Mouse (Mus musculus): ENCODE results near the gene Reln.
A peak's percentile ranks its signal among the peaks of the same experiment; 100 is the strongest.

The Reln gene

DNA sequence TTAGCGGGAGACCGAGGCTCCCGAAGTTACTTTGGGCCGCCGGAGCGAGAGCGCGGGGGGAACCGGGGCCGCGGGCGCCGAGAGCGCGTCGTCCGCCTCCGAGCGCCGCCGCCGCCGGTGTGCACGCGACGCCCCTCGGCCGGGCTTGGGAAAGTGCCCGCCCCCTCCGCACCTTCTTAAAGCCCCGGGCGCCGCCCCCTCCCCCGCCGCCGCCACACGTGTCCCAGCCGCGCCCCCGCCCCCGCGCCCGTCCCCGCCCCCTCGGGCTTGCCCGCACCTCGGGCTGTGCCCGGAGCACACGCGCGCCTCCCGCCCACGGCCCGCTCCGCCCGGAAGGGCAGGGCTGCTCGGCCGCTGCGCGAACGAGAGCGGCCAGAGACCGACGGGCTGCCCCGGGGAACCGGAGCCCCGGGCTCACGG is at the start of gene Reln:
Reln (minus strand) TSS at position 147 of the 420 bp plus-strand sequence.
- DNase-seq, result peak; percentile 50 to 64

DNA sequence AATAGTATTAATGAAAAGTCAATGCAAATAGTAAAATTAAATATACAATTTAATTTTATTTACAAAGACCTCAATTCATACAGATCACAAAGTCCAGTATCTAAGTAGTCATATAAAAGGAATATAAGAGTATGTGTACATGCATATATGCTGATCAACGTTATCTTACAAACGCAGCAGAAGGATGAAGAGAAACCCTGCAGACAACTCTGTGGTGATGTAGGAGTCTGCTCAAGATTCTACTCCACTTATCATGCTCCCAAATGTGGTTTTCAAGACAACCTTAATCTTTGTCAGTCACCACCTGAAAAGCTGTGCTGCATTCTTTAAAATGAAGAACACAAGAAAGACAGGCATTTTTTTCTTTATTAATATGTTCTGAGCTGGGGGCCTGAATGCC is 44.0 kb upstream of the Reln start:
- DNase-seq, result no peak

DNA sequence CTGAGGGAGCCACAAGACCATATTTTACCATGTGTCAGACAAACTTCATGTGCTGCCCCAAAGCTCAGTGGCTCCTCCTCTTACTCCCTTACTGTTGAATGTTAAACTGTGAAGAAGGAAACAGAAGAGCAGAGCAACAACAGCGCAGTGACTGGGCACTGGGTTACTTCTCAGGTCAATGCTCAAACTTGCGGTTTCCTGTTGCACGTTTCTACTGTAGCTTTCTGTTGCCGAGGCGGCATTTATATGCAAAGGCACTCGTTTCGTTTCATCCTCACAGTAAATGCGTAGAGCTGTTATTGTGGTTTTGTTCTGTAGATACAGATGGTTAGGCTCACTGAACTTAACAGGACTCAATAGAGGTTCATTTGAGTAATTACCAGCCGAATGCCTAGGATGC is 16.0 kb upstream of the Reln start:
- DNase-seq, result no peak

DNA sequence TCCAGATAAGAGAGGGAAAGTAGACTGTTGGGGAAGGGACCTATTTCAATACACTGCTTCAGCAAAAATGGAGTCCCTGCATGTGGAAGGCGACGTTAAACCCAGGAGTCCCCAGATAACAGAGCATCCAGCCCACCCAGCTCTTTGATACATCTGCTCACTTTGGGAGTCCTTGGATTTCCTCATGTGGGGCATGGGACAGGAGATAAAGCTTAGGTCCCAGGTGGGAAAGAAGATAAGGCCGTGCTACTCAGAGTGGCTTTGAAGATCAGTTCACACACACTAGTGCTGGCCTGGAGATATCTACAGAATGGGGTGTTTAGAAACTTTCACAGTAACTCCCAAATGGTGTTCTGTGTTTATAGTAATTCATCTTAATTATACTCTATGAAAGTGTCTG is 3.9 kb upstream of the Reln start:
- DNase-seq, result no peak

DNA sequence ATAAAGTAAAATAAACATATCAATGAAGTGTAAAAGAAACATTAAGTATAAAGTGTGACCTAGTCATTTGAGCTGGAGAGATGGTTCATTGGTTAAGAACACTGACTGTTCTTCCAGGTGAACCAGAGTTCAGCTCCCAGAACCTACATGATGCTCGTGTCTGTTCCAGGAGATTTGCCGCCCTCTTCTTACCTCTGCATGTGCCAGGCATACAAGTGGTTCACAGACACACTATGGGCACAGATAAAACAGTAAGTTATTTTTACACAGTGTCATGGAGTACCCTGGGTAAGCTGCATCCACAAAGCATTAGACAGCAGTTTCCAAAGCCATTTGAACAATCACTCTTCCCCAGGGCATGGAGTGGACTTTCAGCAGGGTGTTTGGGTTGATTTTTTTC is 3.2 kb upstream of the Reln start:
- DNase-seq, result no peak

DNA sequence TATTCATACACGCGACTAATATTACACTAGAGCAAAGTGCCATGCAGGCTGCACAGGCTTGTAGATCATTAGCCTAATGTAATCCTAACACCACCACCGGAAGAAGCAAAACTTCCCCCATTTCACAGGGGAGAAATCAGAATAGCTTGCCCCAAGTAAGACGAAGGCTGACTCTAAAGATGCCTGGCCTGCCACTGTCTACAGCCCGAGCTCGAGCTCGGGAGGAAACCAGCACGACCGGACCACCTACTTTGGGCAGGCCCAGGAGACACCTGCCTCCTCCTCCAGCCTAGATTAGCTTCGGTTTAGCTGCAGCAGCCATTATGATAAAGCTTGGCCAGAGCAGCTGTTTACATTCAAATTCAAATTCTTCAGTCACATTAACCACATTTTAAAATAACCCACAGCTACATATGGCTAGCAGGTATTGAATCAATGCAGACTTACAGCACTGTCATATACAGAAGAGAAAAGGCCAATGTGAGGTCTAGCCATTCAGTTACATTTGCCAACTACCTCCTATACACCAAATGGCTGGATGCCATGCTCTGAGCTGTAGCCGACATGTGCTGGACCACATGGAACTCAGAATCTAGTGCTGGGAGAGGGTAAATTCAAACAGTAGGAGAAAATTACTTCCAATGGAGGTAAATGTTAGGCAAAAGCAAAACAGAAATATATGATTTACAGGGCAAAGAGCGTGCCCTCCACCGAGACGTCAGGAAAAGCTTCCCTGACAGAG is 1.6 kb upstream of the Reln start:
- peak in 1 of 2 experiments; percentile 3 for DNase-seq

DNA sequence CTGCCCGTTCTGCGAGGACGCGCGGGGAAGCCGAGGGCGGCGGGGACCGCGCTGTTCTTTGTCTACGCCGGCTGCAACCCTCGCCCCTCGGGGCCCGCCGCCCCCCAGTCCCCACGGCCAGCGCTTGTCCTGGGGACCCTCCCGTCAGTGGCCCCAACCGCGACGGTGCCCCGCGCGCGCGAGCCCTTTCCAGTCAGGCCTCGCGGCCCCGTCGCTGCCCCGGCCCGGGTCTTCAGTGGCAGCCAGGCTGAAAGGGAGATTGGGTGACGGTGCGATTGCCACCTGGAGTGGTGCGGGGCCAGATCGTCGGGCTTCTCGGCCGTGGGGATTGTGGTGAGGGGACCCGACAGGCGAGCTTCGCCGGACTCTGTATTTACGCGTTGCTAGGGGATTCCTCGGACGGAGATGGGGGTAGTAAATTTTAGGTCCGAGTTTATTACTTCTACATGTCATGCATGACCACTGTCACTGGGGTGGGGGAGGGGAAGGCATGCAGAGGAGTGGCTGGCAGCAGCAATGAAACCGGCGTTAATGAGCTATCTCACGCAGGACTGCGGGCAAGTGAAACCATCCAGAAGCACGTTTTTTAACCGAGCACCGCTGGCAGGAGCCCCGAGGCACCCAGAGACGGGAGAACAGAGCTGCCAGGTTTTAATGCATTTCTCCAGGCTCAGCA is 612 bp upstream of the Reln start:
- peak; percentile 52 to 70 for DNase-seq

DNA sequence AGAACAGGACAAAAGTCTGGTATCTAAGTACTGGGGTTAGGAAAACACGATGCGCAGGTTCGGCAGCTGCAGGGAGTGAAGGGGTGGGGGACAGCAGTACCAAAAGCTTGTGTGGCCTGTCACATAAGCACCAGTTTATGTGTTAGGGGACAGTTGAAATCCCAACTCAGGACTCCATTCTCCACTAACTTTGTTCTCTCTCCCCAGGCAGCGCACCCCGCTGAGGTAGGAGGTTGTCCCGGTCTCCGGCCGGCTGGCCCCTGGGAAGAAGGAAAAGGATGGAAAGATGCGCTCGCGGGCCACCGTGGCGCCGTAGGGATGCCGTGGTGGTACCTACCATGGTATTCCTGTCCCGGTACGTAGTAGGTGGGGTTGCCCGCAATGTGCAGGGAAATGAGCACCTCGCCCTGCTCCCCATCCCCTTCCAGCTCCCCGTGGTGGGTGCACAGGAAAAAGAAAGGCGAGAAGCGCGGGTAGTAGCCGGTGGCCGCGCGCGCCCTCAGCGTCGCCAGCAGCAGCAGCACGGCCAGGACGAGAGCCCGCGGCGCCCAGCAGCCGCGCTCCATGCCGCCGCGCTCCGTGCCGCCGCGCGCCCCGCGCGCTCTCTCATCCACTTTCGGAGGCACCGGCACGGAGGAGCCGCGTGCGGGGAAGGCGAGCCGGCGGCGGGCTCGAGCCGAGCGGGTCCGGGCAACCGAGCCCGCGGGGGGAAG is 503 bp downstream of the Reln start:
- DNase-seq, result peak; percentile 48 to 59

DNA sequence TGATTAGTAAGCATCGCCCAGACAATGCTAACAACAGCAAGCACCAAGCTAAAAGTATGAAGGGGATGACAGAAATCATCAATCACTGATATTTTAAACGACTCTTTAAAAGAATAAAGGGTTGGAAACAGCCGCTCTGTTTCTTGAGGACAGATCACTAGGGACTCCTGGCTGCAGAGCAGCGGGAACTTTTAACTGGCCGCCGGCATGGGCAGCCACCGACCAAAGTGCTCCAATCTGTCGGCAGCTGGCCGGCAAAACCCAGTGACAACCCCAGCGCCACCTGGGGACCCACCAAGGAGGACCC is 1.0 kb downstream of the Reln start:
- DNase-seq, result peak; percentile 34 to 44

DNA sequence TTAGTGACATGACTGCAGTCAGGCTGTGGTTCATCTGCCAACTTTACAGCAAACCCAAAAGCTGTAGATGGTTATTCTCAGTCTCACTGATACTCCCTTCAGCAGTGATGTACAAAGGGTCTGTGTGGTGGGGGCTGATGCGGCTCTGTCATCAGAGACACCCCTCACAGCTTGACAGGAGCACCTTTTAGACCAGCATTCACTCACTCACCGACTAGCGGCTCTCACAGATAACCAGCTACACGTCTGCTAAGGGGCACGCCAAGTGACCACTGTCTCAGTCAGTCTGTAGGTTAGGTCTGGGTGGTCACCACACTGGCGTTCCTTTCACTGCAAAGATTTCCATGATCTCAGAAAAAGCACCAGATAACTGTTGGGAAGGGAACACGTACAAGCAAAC is 2.0 kb downstream of the Reln start:
- no peak for DNase-seq

DNA sequence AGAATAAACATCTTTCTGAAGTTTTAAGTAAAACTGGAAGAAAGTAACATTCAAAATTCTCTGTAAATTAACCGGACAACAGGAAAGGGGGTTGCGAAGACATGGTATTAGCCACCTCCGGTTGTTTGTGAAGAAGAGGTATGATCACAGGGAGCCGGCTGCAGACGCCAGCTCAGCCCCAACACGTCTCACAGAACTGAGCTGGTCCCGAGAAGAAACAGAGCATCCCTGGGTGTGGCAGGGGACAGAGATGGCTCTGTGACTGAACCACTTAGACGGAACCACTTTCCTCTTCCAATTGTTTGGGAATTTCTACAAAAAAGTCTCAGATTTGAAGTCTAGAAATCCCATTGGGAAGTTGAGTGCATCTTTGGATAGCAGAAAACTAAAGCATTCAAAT is 3.5 kb downstream of the Reln start:
- no peak for DNase-seq

DNA sequence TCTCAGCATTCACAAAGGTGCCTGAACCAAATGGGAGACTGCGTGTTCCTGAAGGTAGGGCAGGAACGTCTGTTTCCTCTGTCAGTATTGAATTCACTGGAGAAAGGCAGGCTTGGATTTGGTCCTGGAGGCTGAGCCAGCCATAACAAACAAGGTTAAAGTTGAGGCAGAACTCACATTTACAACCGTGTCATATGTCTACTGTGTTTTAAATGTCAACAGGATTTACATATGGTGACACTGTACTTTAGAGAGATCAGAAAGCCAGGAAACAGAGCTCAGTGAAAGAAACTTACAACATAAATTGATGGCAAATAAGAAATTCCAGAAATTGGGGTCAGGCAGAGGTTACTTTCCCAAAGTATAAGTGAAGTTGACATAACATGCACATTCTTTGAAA is 9.1 kb downstream of the Reln start:
- peak; percentile 17 to 21 for DNase-seq

DNA sequence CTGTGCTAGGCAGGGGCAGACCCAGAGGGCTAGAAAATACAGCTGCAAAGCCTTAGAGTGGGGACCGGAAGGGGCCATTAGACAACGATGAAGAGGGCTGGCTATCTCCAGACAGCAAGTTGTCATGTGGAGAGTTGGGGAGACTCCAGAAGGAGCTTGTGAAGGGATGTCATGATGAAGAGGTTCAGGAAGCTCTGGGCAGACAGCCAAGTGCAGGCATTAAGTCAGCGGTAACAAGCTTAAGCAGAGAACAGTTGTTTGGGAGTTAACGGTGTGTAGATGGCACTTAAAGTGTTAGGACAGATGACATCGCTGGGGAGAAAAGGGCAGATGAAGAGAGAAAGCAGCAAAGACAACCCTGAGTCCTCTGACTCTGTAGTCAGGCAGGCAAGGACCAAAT is 13.7 kb downstream of the Reln start:
- DNase-seq, result peak; percentile 29 to 46

DNA sequence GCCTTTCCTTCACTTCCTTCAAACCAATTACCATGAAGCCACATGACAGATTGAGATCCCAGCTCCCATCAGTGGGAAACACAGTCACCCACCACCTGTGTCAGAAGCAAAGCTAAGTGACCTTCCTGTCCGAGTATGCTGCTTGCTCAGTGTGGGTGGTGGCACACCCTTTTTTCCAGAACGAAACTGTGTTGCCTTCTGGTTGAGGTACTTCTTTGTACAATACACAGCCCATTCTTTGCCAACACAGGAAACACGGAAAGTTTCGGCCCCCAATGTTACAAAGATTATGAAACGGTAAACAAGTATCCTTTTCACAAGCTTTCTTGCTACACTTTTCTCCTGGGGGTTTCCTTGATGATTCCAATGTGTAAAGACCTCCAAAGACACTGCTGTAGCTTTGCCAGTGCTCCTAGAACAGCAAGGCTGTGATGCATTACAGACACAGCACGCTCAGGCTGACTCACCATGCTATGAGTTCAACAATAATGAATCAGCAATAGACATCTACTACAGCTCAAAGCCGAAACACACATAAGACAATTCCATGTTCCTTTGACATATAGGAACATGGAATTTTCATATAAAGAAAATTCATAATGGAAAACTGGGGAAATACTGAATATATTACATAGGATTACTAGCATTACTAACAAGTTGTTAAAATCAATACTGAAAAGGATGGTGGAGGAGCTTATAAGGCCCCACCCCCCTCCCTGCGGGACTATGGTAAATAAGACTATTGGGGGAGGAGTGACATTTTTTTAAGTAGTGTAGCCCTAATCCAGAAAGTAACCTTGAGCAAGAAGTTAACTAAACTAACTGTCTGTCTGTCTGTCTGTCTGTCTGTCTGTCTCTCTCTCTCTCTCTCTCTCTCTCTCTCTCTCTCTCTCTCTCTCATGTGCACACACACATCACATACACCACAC is 15.8 kb downstream of the Reln start:
- DNase-seq, result no peak

DNA sequence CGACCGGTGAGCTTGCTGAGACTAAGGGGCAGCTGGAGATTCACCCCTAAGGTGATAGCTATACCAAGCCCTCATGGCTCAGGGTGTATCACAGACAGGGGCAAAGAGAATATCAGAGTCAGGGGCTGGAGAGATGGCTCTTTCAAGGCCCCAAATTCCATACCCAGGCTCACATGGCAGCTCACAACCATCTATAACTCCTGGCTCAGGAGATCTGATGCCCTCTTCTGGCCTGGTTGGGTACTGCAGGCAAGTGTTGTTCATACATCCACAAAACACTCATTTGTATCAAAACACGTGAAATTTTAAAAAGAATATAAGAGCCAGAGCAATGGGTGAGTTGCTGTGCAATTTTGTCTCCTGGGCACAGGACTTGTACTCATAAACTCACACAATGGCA is 17.3 kb downstream of the Reln start:
- peak; percentile 63 to 66 for DNase-seq

DNA sequence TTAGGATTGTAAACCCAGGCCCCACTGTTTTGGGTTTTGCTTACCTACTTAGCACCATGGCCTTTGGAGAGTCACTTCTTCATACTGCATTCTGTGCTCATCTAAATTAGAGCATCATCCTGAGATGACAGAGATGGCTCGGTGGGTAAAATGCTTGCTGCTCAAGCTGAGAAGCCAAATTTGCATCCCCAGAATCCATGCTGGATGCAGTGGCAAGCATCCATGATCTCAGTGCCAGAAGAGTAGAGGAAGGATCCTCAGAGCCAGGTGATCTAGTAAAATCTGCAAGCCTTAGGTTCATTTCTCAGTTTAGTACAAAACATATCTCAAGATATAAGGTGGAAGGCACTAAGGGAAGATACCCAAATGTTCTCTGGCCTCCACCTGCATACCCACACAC is 20.7 kb downstream of the Reln start:
- DNase-seq, result no peak

DNA sequence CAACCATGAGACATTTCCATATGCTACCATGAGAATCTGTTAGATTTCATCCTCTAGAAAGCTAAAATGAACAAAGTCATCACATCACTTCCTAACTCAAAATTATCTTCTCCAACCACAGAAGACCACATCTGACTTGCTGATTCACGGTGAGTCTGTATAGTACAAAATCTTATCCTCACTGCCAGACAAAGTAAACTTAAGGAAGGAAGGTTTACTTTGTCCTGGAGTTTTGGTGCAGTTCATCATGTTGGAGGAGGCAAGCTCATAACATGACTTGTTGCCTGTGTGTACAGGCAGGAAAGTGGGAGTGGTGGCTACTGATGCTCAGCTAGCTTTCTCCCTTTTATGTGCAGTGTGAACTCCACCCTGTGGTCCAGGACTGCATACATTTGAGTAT is 26.7 kb downstream of the Reln start:
- DNase-seq, result no peak

DNA sequence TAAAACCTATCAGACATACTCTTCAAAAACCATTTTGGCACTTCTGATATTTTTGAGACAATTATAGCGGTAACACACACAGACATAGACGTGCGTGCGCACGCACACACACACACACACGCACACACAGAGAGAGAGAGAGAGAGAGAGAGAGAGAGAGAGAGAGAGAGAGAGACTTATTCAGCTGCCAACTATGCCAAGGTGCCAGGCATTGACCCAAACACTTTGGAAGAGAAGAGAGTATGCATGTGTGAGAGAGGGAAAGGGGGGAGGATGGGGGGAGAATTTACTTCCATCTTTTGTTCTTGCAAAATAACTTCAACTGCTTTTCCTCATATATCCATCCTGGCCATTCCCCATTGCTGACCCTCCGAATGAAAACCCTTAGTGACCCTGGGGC is 28.0 kb downstream of the Reln start:
- DNase-seq, result no peak

DNA sequence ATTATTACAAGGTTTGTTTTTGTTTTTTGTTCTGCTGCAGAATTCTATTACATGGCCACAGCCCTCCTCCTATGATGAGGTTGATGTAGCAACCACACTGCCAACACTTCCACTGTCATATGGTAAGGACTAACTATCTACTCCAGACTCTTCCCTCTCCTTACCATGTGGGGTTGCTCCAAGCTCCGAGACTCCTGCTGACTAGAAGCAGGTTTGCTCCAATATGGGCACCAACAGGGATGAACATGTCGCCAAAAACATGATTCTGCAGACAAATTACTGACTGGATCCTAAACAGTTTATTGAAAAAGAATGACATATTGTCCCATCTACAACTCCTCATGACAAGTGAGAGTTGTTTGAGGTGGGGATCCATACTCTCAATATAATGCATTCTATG is 28.5 kb downstream of the Reln start:
- no peak for DNase-seq

DNA sequence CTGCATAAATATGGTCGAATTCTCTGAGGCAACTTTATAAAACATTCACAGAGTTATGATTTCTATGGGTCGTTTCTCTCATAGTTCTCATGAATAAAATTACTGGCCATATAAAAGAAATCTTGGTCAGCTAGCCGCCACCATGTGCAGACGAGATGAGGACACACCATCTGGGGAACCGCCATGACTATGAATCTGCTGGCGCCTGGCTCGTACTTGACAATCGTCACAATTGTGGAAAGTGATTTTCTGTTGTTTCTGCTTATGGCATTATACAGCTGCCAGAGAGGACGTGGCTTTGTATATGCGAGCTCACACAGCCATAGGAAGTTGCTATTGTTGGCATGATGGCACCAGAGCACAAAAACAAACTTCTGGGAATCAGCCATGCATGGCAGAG is 31.5 kb downstream of the Reln start:
- DNase-seq, result no peak

DNA sequence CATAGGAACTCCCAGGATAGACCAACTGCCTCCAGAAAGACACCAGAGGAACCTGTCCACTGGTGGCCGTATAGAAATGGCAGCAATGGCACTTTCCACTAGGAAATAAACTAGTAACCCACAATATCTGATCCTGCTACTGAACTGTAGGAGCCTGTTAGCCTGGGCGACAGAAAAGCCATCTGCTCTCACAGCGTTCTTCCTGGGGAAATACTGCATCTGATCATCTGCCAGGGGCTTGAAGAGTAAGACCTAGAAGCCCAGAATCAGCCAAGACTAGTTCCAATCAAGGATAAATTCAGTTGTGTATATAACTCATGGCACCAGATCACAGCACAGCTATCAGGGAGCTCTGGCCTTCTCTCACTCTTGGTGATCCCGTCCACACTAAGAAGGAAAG is 33.5 kb downstream of the Reln start:
- DNase-seq, result no peak

DNA sequence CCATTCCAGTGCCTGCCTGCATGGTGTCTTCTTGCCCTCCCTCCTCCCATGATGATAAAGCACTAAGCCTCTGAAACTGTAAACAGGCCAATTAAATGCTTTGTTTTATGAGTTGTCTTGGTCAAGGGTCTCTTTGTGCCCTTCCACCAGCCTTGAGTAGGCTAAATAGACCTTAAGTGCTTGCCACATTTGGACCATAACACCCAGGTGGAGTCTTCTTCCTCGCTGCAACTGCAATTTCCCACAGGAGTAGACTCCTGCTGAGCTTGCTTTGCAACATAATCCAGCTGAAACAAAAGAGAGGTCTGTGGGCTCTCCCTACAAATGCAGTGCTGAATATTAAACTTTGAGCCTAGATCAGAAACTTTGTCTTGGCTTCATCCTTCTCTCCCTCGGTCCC is 35.5 kb downstream of the Reln start:
- no peak for DNase-seq

DNA sequence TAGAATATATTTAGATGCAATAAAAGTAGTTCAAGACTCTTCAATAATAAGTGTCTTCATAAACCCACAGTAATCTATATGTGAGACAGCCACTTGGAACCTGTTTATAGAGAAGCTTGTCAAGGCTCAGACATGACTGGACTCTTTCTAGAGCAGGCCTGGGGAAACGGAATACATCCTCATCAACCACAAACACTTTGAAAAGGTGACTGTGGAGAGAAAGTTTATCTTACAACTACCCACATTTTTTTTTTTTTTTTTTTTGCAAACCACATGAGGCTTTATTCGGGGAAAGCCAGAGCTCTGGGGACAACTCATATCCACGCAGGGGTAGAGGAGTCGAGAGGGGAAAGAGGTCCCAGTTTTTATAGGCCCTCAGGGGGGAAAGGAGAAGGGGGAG is 36.6 kb downstream of the Reln start:
- DNase-seq, result no peak
